Mouse (Mus musculus) heart, embryonic 16.5 days (tissue): ENCODE measurements around the gene Ucn. TPM values are rescaled to one million over a fixed set of nuclear protein-coding genes. Genes with fewer than 3 reads are reported as not detected.

Experiments used
- ATAC-seq: fragments of 200-750 bp; cut with Nextera tagmentation; replicated peaks from 2 replicates; pipeline ENCODE4 v1.8.0; 2017; ENCODE audit warnings: moderate number of reproducible peaks; ENCODE audit not compliant: insufficient read depth, low FRiP score; ENCODE audit errors: extremely low read depth
- H3K27ac ChIP-seq: fragments of 300-500 bp; sonication (generic); 2 replicates; pipeline ENCODE4 v1.5.1; 2014; ENCODE audit warnings: mild to moderate bottlenecking, low read length, control low read depth, moderate library complexity
- H3K27me3 ChIP-seq: fragments of 300-500 bp; sonication (generic); 2 replicates; pipeline ENCODE4 v1.6.1; 2014; ENCODE audit warnings: low read length, mixed read lengths; ENCODE audit not compliant: control insufficient read depth, insufficient read depth
- H3K36me3 ChIP-seq: fragments of 300-500 bp; sonication (generic); 2 replicates; pipeline ENCODE4 v1.6.1; 2014; ENCODE audit not compliant: control insufficient read depth, insufficient read depth
- H3K4me1 ChIP-seq: fragments of 300-500 bp; sonication (generic); 2 replicates; pipeline ENCODE4 v1.6.1; 2014; ENCODE audit warnings: low read length, mixed read lengths; ENCODE audit not compliant: control insufficient read depth, insufficient read depth
- H3K4me2 ChIP-seq: fragments of 300-500 bp; sonication (generic); 2 replicates; pipeline ENCODE4 v1.6.1; 2014; ENCODE audit warnings: low read depth, mild to moderate bottlenecking, control low read depth, low read length
- H3K4me3 ChIP-seq: fragments of 300-500 bp; sonication (generic); 2 replicates; pipeline ENCODE4 v1.5.1; 2014; ENCODE audit warnings: mild to moderate bottlenecking, control low read depth, low read length
- H3K9ac ChIP-seq: fragments of 300-500 bp; sonication (generic); 2 replicates; pipeline ENCODE4 v1.6.1; 2014; ENCODE audit warnings: low read length, control low read depth
- H3K9me3 ChIP-seq: fragments of 300-500 bp; sonication (generic); replicated peaks from 2 replicates; pipeline ENCODE4 v1.6.1; 2016; ENCODE audit warnings: low read length; ENCODE audit not compliant: control insufficient read depth
- WGBS: fragments of 180-500 bp; shearing (Covaris S2); extraction: QIAGEN DNeasy Blood & Tissue Kit; methylation state at CpG from one replicate; pipeline ENCODE4 v1.1.7; 2014; 5-methylcytosine and 5-hydroxymethylcytosine counted together
- polyA plus RNA-seq: library from polyadenylated mRNA; unstranded; fragments of >200 nt; fragmentation: Nextera tagmentation; extraction: Ambion mirVana; gene quantifications from 2 replicates; pipeline ENCODE4 v1.2.1, GENCODE M21; 2015

Ucn gene
- polyA plus RNA-seq, 1 experiment from 2014 or later, result not detected

GRCm38 (mm10) chr5:31121111-31121510 lies 17.5 kb downstream of the Ucn start:
- Histone ChIP-seq H3K36me3 (no peaks in the 10 kb centered on the region), H3K4me3 (no peak overlapping the region), H3K4me2 (no peak overlapping the region), H3K9ac (no peak overlapping the region), H3K4me1 (peaks cover 2% of the 10 kb centered on the region; the same call in 1 of the 2 replicates), H3K9me3 (no peaks in the 10 kb centered on the region), H3K27me3 (no peaks in the 10 kb centered on the region), H3K27ac (no peak overlapping the region)
- no peak for ATAC-seq
- WGBS, result 68% methylated on average over 8 of the region's 8 CpGs

- Histone ChIP-seq H3K27ac (peak overlapping the region; percentile 48), H3K4me2 (peak overlapping the region; percentile 55), H3K27me3 (no peaks in the 10 kb centered on the region), H3K4me1 (peaks cover 2% of the 10 kb centered on the region; the same call in 1 of the 2 replicates), H3K4me3 (peak overlapping the region; percentile 30), H3K9ac (peak overlapping the region; percentile 18; the same call in 1 of the 2 replicates), H3K36me3 (no peaks in the 10 kb centered on the region), H3K9me3 (peaks cover 3% of the 10 kb centered on the region; the same call in 1 of the 2 replicates)
- ATAC-seq, result no peak
- WGBS, result 18% methylated on average over 10 of the region's 10 CpGs
Observed at GRCm38 (mm10) chr5:31116912-31117311, 21.7 kb downstream of the Ucn start.

GRCm38 (mm10) chr5:31116354-31116753 lies 22.3 kb downstream of the Ucn start, which contains the start of gene Trim54:
TSS of gene Trim54 (plus strand) at chr5:31116712.
- Histone ChIP-seq H3K9me3 (peaks cover 3% of the 10 kb centered on the region; the same call in 1 of the 2 replicates), H3K27ac (peak within 1 kb of the TSS; percentile 48), H3K4me3 (peak within 1 kb of the TSS; percentile 30), H3K36me3 (no peaks in the 10 kb centered on the region), H3K4me1 (peaks cover 2% of the 10 kb centered on the region; the same call in 1 of the 2 replicates), H3K4me2 (peak within 1 kb of the TSS; percentile 55), H3K9ac (peak within 1 kb of the TSS; percentile 18; the same call in 1 of the 2 replicates), H3K27me3 (no peaks in the 10 kb centered on the region)
- WGBS, result 16% methylated on average over 3 of the region's 3 CpGs
- peak; percentile 80 for ATAC-seq

- no peak overlapping the region for H3K9ac ChIP-seq
- no peak for ATAC-seq
- WGBS, result 21% methylated on average over 7 of the region's 7 CpGs
- no peak overlapping the region for H3K4me3 ChIP-seq
- H3K36me3 ChIP-seq, result no peaks in the 10 kb centered on the region
- no peak overlapping the region for H3K4me2 ChIP-seq
- H3K27me3 ChIP-seq, result no peaks in the 10 kb centered on the region
- H3K4me1 ChIP-seq, result no peaks in the 10 kb centered on the region
- no peak overlapping the region for H3K27ac ChIP-seq
- peaks cover 3% of the 10 kb centered on the region; the same call in 1 of the 2 replicates for H3K9me3 ChIP-seq
Observed at GRCm38 (mm10) chr5:31110781-31111180, 27.8 kb downstream of the Ucn start.

DNA sequence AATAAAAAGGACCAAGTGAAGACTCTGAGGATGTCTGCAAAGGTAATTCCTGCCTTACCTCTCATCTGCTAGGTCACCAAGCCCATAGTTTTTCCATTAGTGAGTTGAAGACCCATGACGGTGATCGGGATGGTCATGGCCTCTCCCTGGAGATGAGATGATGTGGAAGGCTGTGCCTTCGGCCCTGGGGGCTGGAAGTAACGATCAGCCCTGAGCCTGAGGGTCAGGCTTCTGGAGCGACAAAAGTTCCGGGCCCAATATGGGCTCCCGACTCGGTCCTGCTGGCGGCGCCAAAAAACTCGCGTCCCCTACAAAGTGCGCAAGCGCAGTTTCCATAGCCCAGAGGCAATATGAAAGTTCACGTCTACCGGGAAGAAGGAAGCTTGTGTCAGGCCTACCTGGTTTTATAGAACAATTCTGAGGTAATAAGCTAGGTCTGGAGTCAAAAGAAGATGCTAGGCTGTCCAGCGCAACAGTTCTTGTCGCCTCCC lies 30.6 kb downstream of the Ucn start, which contains the start of gene Slc30a3:
Slc30a3 (minus strand) TSS at position 238 of the 491 bp plus-strand sequence.
- Histone ChIP-seq H3K27me3 (0 out of 2 replicates have a peak, but pooled peaks cover 2% of the 10 kb centered on the region), H3K4me3 (no peak within 1 kb of the TSS), H3K27ac (no peak within 1 kb of the TSS), H3K4me1 (no peaks in the 10 kb centered on the region), H3K9me3 (no peaks in the 10 kb centered on the region), H3K9ac (no peak within 1 kb of the TSS), H3K36me3 (no peaks in the 10 kb centered on the region), H3K4me2 (no peak within 1 kb of the TSS)
- 86% methylated on average over 18 of the region's 18 CpGs for WGBS
- no peak for ATAC-seq

GRCm38 (mm10) chr5:31105814-31106335 lies 32.8 kb downstream of the Ucn start, which contains the start of gene Dnajc5g:
TSS of gene Dnajc5g (plus strand) at chr5:31106285.
- Histone ChIP-seq H3K27ac (no peak within 1 kb of the TSS), H3K4me2 (no peak within 1 kb of the TSS), H3K9me3 (no peaks in the 10 kb centered on the region), H3K4me1 (no peaks in the 10 kb centered on the region), H3K9ac (no peak within 1 kb of the TSS), H3K4me3 (no peak within 1 kb of the TSS), H3K36me3 (no peaks in the 10 kb centered on the region), H3K27me3 (0 out of 2 replicates have a peak, but pooled peaks cover 2% of the 10 kb centered on the region)
- 73% methylated on average over 9 of the region's 9 CpGs for WGBS
- no peak for ATAC-seq

- Histone ChIP-seq H3K9me3 (no peaks in the 10 kb centered on the region; the same call in 1 of the 2 replicates), H3K4me3 (peak overlapping the region; percentile 54), H3K36me3 (no peaks in the 10 kb centered on the region), H3K4me2 (peak overlapping the region; percentile 77), H3K27ac (no peak overlapping the region), H3K27me3 (peaks cover 75% of the 10 kb centered on the region), H3K4me1 (peaks cover 26% of the 10 kb centered on the region), H3K9ac (peak overlapping the region; percentile 53)
- WGBS, result 34% methylated on average over 11 of the region's 11 CpGs
- ATAC-seq, result no peak
Observed at GRCm38 (mm10) chr5:31095711-31096480, 42.7 kb downstream of the Ucn start.

DNA sequence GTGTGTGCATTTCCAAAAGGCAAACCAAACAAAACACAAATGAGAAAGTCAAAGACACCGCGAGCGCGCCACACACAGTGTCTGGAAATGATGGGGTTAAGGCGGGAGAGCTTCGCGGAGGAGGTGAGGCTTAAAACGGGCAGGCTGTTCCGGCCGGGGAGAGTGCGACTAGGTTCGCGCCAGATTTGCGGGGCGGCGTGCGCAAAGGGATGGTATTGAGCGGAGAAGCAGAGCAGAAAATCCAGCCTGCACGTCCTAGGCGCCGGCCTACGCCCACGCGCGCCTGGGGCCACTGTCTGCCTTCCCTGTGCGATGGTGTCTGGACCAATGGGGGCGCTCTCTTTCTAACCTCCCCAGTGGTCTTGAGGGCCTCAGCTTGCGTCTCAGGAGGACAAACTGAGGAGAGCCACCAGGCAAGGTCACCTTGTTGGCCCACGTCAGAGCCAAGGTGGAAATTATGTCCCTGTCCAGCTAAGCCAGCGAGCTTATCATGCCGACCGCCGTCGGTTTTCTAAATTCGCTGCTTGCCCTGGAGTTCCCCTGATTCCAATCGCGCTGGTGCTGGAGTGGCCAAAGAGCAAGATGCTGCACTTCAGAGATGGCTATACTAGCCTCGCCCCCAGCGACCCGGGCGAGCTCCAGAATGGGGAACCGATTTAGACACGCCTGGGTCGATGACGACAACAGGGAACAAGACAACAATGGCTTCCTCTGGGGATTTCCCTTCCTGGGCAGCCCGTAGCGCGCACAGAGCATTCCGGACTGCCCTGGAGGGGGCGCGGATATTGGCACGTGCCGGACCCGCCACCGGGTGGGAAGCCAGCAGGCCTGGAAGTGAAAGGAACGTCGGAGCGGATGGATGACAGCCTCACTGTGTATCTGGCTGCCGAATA lies 43.6 kb downstream of the Ucn start:
- no peaks in the 10 kb centered on the region; the same call in 1 of the 2 replicates for H3K9me3 ChIP-seq
- no peak overlapping the region for H3K27ac ChIP-seq
- peaks cover 26% of the 10 kb centered on the region for H3K4me1 ChIP-seq
- H3K9ac ChIP-seq, result peak overlapping the region; percentile 53
- peak; percentile 61 for ATAC-seq
- peak overlapping the region; percentile 77 for H3K4me2 ChIP-seq
- WGBS, result under 1% methylated on average over 59 of the region's 59 CpGs
- H3K27me3 ChIP-seq, result peaks cover 84% of the 10 kb centered on the region
- no peaks in the 10 kb centered on the region for H3K36me3 ChIP-seq
- H3K4me3 ChIP-seq, result peak overlapping the region; percentile 54
